Mouse (Mus musculus) E14TG2a.4 (cell line): ENCODE data around the gene Eln.

Experiments used
- CTCF ChIP-seq: conservative IDR thresholded peaks from 2 replicates; pipeline ENCODE4 v1.5.1; 2014; ENCODE audit warnings: low read length
- NANOG ChIP-seq: IDR thresholded peaks from 2 replicates; pipeline ENCODE4 v1.6.1; 2014; ENCODE audit warnings: borderline replicate concordance, low read length, mixed read lengths
- POU5F1 ChIP-seq: IDR thresholded peaks from 2 replicates; pipeline ENCODE4 v1.6.1; 2014; ENCODE audit warnings: low read length, borderline replicate concordance

DNA sequence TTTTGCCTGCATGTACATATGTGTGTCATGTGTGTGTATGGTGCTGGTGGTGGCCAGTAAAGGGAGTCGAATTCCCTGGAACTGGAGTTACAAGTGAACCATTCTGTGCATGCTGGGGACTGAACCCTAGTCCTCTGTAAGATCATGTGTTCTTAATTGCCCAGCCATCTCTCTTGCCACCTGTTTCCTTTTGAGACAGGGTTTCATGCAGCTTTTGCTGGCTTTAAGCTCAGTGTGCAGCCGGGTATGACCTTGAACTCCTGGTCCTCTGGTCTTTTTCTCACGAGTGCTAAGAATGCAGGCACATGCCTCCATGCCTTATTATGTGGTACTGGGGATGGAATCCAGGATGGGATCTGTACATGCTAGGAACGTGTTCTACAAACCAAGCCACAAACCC, 13.9 kb downstream of the Eln start:
- TF ChIP-seq CTCF (no peak), NANOG (no peak), POU5F1 (no peak)
